Mouse (Mus musculus): ENCODE measurements around the gene Rbbp4.

Gene Rbbp4

GRCm38 (mm10) chr4:129289671-129290070, 45.5 kb downstream of the Rbbp4 start:
- no peak for DNase-seq

DNA sequence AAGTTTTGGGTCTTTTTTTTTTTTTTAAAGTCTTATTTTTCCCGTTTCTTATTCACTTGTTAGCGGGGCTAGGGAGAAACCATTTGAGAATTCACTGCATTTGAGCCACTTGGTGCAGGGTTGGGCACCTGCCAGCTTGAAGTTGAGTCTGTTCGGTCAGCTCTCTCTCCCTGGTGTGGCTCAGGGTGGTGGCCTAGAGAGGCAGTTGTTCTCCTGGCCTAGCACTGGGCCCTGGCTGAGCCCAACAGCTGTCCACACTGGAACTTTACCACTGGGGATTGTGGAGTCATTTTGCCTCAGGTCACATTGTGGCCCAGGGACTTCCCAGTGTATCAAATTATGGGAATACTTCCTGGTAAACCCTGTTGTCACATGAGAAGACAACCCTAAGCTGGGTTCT, 47.1 kb downstream of the Rbbp4 start:
- DNase-seq: peak; percentile 31 to 51

GRCm38 (mm10) chr4:129287472-129287981, 47.6 kb downstream of the Rbbp4 start, which contains the start of gene Sync:
Gene Sync, plus strand, starts transcription at chr4:129287617.
- DNase-seq: peak; percentile 45 to 66

DNA sequence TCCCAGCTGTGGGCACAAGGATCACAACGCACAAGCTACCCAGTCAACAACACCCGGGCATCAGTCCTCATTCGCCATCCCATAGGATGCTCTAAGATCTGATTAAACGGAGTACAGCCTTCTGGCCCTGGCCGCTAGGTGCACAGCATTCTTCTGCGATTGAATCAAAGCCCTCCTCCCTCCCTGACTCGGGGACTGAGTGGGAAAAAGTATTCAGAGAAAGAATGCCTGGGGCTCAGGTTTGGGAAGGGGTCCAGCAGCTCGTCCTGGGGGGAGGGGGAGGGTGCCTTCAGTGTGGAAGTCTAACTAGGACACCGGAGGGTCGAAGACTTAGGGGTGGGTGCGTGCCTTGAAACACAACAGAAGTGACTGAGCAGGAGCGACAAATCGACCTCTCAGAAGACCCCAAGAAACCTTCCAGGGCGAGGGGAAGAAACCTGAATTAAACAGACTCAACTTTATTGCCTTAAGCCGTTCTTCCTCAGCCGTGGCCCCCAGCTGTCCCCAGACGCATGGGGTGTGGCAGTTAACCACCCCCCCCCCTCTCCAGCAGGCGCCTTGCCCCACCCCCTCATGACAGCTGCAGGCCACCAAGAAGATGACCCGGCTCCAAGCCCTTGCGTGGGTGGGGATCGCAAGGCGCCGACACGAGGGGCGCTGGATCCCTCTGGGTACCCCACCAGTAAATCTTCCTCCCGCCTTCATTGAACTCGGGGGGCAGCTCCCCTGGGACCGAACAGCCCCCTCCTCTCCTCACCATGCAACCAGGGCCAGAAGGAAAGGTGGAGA, 48.3 kb downstream of the Rbbp4 start:
- peak; percentile 38 to 61 for DNase-seq

DNA sequence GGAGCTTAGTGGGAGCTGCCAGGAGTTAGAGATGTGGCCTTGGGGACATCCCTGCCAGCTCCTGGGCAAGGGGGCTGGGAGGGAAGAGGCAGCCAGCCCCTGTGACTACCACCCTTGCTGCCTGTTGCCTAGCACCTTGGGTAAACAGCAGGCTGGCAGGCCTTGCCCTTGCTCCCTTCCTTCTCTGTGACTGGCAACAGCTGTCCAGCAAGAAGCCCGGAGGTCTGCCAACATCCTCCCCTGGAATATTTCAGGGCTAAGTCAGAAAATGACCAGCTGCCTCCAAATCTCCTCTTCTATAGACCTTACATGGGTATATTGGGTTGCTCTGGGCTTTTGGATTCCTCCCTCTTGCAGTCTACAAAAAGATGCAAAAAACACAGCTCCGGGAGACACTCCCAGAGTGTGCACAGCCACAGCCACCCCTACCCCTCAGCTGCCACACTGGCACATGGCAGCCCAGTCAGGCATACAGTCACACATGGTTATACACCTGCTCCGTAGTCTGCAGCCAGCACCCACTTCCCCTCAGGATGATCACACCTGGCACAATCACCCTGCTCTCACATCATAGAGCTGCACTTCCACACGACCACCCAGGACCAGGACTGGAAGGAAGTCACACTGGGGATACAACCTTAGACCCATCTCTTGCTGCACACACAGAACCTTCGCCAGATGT, 49.0 kb downstream of the Rbbp4 start:
- peak in 1 of 2 experiments; percentile 28 for DNase-seq

- no peak for DNase-seq
These were observed 50.5 kb downstream of the Rbbp4 start for GRCm38 (mm10) chr4:129284685-129285084.

- no peak for DNase-seq
These were observed 51.9 kb downstream of the Rbbp4 start for GRCm38 (mm10) chr4:129283226-129283625.

DNA sequence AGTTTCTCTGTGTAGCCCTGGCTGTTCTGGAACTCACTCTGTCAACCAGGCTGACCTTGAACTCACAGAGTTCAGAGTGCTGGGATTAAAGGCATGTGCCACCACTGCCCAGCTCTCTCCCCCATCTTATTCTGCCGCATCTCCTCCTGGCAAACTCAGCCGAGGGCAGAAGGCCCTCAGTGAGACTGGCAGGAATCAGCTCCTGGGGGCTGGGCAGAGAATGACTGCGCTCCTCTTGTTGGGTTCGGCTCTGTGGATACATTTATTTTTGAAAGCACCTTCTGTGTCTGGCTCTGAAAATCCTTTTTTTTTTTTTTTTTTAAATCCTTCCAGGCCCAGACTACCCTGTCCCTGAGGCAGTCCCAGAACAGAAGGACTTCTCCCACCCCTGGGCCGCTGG, 52.4 kb downstream of the Rbbp4 start:
- no peak for DNase-seq

DNA sequence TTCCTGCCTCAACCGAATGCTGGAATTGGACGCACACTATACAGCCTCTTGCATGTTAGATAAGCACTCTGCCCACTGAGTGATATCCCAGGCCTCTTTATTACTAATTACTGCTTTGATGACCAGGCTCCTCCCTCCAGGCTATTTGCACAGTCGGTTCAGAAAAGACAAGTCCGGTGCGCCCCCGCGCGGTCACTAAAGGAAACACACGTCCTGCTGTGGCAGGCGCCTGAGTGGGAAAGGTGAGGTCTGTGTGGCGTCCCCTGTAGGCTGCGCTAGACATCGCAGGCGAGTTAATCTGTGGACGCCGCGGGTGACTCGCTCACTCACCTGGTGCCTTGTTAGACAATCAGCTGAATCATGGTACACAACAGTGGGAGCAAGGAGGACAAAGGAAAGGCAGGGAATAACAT, 58.7 kb downstream of the Rbbp4 start:
- peak; percentile 99 for DNase-seq

- DNase-seq: peak; percentile 74 to 83
These were observed 62.5 kb downstream of the Rbbp4 start for GRCm38 (mm10) chr4:129272756-129273046.

GRCm38 (mm10) chr4:129271991-129272755, 63.0 kb downstream of the Rbbp4 start:
- peak; percentile 55 to 79 for DNase-seq

DNA sequence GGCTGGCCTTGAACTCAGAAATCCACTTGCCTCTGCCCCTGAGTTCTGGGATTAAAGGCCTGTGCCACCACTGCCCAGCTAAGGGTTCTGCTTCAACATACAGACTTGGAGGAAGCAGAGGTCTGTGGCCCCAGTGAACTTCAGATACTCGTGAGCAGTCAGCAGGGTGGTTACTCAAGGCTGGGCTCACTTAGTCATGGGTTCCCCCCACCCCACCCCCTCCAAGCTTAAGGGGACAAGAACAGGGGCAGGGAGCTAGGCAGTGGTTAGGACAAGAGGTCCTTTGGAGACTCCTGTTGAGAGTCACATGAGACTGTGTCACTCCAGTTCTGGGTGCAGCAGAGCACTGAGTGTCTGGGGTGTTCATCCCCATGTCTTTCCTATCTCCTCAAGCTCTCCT, 66.5 kb downstream of the Rbbp4 start:
- no peak for DNase-seq

DNA sequence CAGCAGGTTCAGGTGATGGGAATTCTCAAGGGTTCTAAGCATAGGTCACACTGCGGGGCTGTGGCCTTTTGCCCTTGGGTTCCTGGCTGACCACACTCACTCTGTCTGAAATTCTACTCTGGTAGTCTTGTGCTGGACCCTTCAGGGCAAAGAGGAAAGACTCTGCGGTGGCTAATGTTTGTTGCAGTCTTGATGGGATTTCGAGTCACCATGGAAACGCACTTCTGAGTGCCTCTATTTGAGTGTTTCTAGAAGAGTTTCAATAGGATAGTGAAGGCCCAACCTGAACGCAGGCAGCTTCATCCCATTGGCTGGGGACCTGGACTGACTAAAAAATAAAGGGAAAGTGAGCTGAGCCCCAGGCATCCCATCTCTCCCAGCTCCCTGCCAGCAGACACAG, 68.3 kb downstream of the Rbbp4 start:
- DNase-seq: no peak

- no peak for DNase-seq
These were observed 69.0 kb downstream of the Rbbp4 start for GRCm38 (mm10) chr4:129266191-129266590.

DNA sequence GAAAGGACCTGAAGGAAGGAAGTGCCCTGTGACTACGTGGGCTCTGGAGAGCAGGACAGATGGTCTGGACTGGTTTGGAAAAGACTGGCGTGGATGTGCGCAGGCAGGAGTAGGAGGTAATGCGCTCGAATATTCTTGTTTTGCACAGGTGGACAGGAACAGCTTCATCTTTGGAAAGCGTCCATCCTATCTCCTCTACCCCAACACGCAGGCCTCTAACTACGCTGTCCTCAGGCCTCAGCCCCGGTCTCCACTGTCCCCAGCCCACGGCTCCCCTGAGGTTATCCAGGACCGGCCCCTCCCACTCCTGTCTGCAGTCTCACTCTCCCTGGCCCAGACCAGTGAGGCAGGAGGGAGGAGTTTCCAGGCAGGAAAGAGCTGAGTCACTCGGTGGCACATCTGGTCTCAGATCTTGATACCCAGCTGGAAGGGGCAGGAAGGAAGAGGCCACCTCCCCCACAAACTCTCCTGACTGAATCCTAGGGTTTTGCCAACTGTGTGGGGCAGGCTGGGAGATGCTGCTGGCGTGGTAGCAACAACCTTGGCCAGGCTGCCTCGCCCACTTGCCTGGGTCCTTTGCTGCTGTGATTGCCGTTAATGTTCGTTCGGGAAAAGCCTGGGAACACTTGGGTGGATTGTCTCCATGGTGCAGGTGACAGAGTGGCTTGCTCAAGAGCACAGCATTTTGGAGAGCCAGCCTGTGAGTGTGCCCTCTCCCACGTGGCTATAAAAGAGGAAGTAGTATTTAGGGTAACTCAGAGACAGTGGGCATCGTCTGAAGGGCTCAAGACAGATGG, 71.7 kb downstream of the Rbbp4 start:
- DNase-seq: peak; percentile 69 to 79

- no peak for DNase-seq
These were observed 74.0 kb downstream of the Rbbp4 start, which contains the start of gene C77080 for GRCm38 (mm10) chr4:129261196-129261595. Gene C77080, minus strand, starts transcription at chr4:129261404.

- peak; percentile 52 to 68 for DNase-seq
These were observed 74.5 kb downstream of the Rbbp4 start for GRCm38 (mm10) chr4:129260678-129261077.

DNA sequence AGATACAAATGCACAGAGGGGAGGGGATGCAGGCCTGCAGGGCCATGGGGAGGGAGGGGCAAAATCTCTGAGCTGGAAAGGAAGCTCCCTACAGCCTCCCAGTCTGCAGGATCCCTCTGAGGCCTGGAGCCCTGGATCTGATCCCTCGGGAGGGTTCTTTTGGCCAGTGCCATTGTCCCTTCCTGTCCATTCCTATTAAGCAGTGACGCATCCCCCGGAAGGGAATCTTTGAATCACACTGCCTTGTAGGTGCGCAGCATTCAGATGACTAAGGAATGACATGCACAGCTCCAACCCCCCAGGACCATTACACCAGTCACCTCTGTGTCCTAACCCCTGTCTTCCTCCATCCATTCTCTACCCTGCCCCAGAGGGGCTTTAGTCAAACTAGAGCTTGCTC, 76.1 kb downstream of the Rbbp4 start:
- DNase-seq: no peak
